In genomic region chr8:104219806-104220205, GRCm38 (mm10) we compare ENCODE assay signal across 8 mouse cellular contexts. TPM values are rescaled to one million over a fixed set of nuclear protein-coding genes. Genes with fewer than 3 reads are reported as not detected.
DNase-seq lines count a peak whose midpoint lies in the region; ATAC-seq lines count a peak whose summit lies in the region.

No protein-coding gene starts in this region.

- DNase-seq in A20 (ENCODE audit: low read depth, low spot score): peak; percentile 75
- DNase-seq in adrenal gland, postnatal 14 days: peak; percentile 87
- peak; percentile 84 for DNase-seq in embryonic facial prominence, embryonic 10.5 days (ENCODE audit: low spot score)
- peak; percentile 73 for DNase-seq in heart, adult 8-10 months (ENCODE audit: low spot score)
- DNase-seq in liver: peak; percentile 77
- DNase-seq in naive thymus-derived CD4-positive, alpha-beta T cell, adult 2 months (ENCODE audit: low read depth): peak; percentile 79
- DNase-seq in spleen, postnatal 36 days (ENCODE audit: low spot score in 2 of 2): peak; percentile 64 to 72

- H3K4me1 ChIP-seq in embryonic facial prominence, embryonic 10.5 days: 0 out of 2 replicates have a peak, but pooled peaks cover 6% of the 10 kb centered on the region
- no peaks in the 10 kb centered on the region for H3K4me1 ChIP-seq in kidney, embryonic 16.5 days (ENCODE audit: insufficient read depth, low read length)

- H3K27ac ChIP-seq in embryonic facial prominence, embryonic 10.5 days (replicated peaks): no peak overlapping the region
- H3K27ac ChIP-seq in kidney, embryonic 16.5 days (ENCODE audit: low read length): no peak overlapping the region

- peaks cover 17% of the 10 kb centered on the region for H3K27me3 ChIP-seq in embryonic facial prominence, embryonic 10.5 days (replicated peaks; ENCODE audit: low read depth, poor library complexity, severe bottlenecking)
- H3K27me3 ChIP-seq in kidney, embryonic 16.5 days (ENCODE audit: insufficient read depth, low read length): no peaks in the 10 kb centered on the region

- no peak overlapping the region for H3K4me3 ChIP-seq in embryonic facial prominence, embryonic 10.5 days
- H3K4me3 ChIP-seq in kidney, embryonic 16.5 days (ENCODE audit: low read length): no peak overlapping the region

- ATAC-seq in kidney, embryonic 16.5 days (ENCODE audit: low FRiP score, low TSS enrichment): peak; percentile 58; the same call in 1 of the 2 replicates

- 41% methylated on average over 5 of the region's 5 CpGs for WGBS in embryonic facial prominence, embryonic 10.5 days
- WGBS in kidney, embryonic 16.5 days: 45% methylated on average over 5 of the region's 5 CpGs

- no peak overlapping the region for H3K4me2 ChIP-seq in kidney, embryonic 16.5 days (replicated peaks; ENCODE audit: low read depth, low read length)

- peaks cover 12% of the 10 kb centered on the region; the same call in 1 of the 2 replicates for H3K36me3 ChIP-seq in embryonic facial prominence, embryonic 10.5 days (replicated peaks)
- H3K36me3 ChIP-seq in kidney, embryonic 16.5 days (ENCODE audit: insufficient read depth, low read length): peaks cover 11% of the 10 kb centered on the region

- 0 out of 2 replicates have a peak, but pooled peaks cover 4% of the 10 kb centered on the region for H3K9me3 ChIP-seq in embryonic facial prominence, embryonic 10.5 days
- H3K9me3 ChIP-seq in kidney, embryonic 16.5 days (ENCODE audit: low read length): 0 out of 2 replicates have a peak, but pooled peaks cover 7% of the 10 kb centered on the region

- H3K9ac ChIP-seq in kidney, embryonic 16.5 days (replicated peaks; ENCODE audit: low read length): no peak overlapping the region

RNA-seq across cellular contexts. Expression of gene Tk2, which starts 28.6 kb away (rescaled TPM):
- 41.9 and 49.5 TPM in 2 replicates for total RNA-seq in adrenal gland, postnatal 14 days (2021)
- polyA plus RNA-seq in embryonic facial prominence, embryonic 10.5 days (2016; fragmentation: Nextera tagmentation; extraction: Ambion mirVana): 20.2 and 21.6 TPM in 2 replicates
- 10 to 100 TPM in 1 of 4 experiments, 1 to 10 TPM in 3; 6.5 to 10.4 (median 9.3) TPM for total RNA-seq in heart, adult 8-10 months (2022)
- polyA plus RNA-seq in kidney, embryonic 16.5 days (2015; fragmentation: Nextera tagmentation; extraction: Ambion mirVana): 21.6 and 25.5 TPM in 2 replicates

RNA-seq across cellular contexts. Expression of gene Cklf, which starts 30.9 kb away (rescaled TPM):
- total RNA-seq in adrenal gland, postnatal 14 days (2021): 63.6 and 75.7 TPM in 2 replicates
- 39.8 and 41.4 TPM in 2 replicates for polyA plus RNA-seq in embryonic facial prominence, embryonic 10.5 days (2016; fragmentation: Nextera tagmentation; extraction: Ambion mirVana)
- total RNA-seq in heart, adult 8-10 months (2022): 1 to 10 TPM; 3.1 to 4.6 (median 4.2) TPM
- 40.0 and 46.7 TPM in 2 replicates for polyA plus RNA-seq in kidney, embryonic 16.5 days (2015; fragmentation: Nextera tagmentation; extraction: Ambion mirVana)

RNA-seq across cellular contexts. Expression of gene Bean1, which starts 49.6 kb away (rescaled TPM):
- 7.1 and 10.3 TPM in 2 replicates for total RNA-seq in adrenal gland, postnatal 14 days (2021)
- polyA plus RNA-seq in embryonic facial prominence, embryonic 10.5 days (2016; fragmentation: Nextera tagmentation; extraction: Ambion mirVana): 0.20 TPM in 2 replicates
- 1 to 10 TPM in 3 of 4 experiments, under 1 TPM in 1; 0.59 to 2.0 (median 1.3) TPM for total RNA-seq in heart, adult 8-10 months (2022)
- 2.3 and 2.5 TPM in 2 replicates for polyA plus RNA-seq in kidney, embryonic 16.5 days (2015; fragmentation: Nextera tagmentation; extraction: Ambion mirVana)

Comparison
In these comparisons a context has a peak if more than half of its experiments do, and no peak if none do; other contexts are left out.
1. RNA of gene Cklf, which starts 30.9 kb away (total RNA-seq): 63.6 to 75.7 TPM in adrenal gland, postnatal 14 days; 3.1 to 4.6 TPM in heart, adult 8-10 months; every median in the first group is over 10 times any median in the second.
2. Peak in every context shown above with its lines, with median percentiles within 50 percentile points of each other: DNase-seq.